Mouse (Mus musculus): Measurements from ENCODE around the gene Soga1. TPM values are rescaled to one million over a fixed set of nuclear protein-coding genes. Genes with fewer than 3 reads are reported as not detected.

The Soga1 gene
- total RNA-seq, 2 experiments from 2014 or later = 36.9 to 39.8 TPM

- DNase-seq = peak; percentile 47
Measured at GRCm38 (mm10) chr2:157078059-157078792, 828 bp downstream of the Soga1 start.

GRCm38 (mm10) chr2:157077641-157078058 lies 1.4 kb downstream of the Soga1 start:
- DNase-seq = peak; percentile 94

- DNase-seq = peak; percentile 76
Measured at GRCm38 (mm10) chr2:157077160-157077559, 1.9 kb downstream of the Soga1 start.

GRCm38 (mm10) chr2:157076585-157076984 lies 2.5 kb downstream of the Soga1 start:
- no peak for DNase-seq

- peak; percentile 59 for DNase-seq
Measured at GRCm38 (mm10) chr2:157075685-157076084, 3.4 kb downstream of the Soga1 start.

GRCm38 (mm10) chr2:157075226-157075625 lies 3.8 kb downstream of the Soga1 start:
- no peak for DNase-seq

- no peak for DNase-seq
Measured at GRCm38 (mm10) chr2:157074772-157075171, 4.3 kb downstream of the Soga1 start.

GRCm38 (mm10) chr2:157074186-157074724 lies 4.8 kb downstream of the Soga1 start:
- peak; percentile 51 for DNase-seq

GRCm38 (mm10) chr2:157073378-157074052 lies 5.5 kb downstream of the Soga1 start:
- DNase-seq = peak; percentile 53

- no peak for DNase-seq
Measured at GRCm38 (mm10) chr2:157072316-157072990, 6.6 kb downstream of the Soga1 start.

- peak; percentile 88 for DNase-seq
Measured at GRCm38 (mm10) chr2:157071556-157071955, 7.5 kb downstream of the Soga1 start.

GRCm38 (mm10) chr2:157070365-157070764 lies 8.7 kb downstream of the Soga1 start:
- peak; percentile 77 for DNase-seq

- no peak for DNase-seq
Measured at GRCm38 (mm10) chr2:157069755-157070315, 9.2 kb downstream of the Soga1 start.

GRCm38 (mm10) chr2:157069355-157069735 lies 9.7 kb downstream of the Soga1 start:
- peak; percentile 65 for DNase-seq

GRCm38 (mm10) chr2:157068701-157069354 lies 10.2 kb downstream of the Soga1 start:
- DNase-seq = no peak

- DNase-seq = no peak
Measured at GRCm38 (mm10) chr2:157066731-157067430, 12.2 kb downstream of the Soga1 start.

- DNase-seq = peak; percentile 68
Measured at GRCm38 (mm10) chr2:157065879-157066226, 13.2 kb downstream of the Soga1 start.

- peak; percentile 76 for DNase-seq
Measured at GRCm38 (mm10) chr2:157064978-157065878, 13.8 kb downstream of the Soga1 start.

GRCm38 (mm10) chr2:157064136-157064535 lies 14.9 kb downstream of the Soga1 start:
- peak; percentile 40 for DNase-seq

GRCm38 (mm10) chr2:157063241-157063700 lies 15.8 kb downstream of the Soga1 start:
- peak; percentile 30 for DNase-seq
